Mouse (Mus musculus): Measurements from ENCODE around the gene Dtx4.

Gene Dtx4

DNA sequence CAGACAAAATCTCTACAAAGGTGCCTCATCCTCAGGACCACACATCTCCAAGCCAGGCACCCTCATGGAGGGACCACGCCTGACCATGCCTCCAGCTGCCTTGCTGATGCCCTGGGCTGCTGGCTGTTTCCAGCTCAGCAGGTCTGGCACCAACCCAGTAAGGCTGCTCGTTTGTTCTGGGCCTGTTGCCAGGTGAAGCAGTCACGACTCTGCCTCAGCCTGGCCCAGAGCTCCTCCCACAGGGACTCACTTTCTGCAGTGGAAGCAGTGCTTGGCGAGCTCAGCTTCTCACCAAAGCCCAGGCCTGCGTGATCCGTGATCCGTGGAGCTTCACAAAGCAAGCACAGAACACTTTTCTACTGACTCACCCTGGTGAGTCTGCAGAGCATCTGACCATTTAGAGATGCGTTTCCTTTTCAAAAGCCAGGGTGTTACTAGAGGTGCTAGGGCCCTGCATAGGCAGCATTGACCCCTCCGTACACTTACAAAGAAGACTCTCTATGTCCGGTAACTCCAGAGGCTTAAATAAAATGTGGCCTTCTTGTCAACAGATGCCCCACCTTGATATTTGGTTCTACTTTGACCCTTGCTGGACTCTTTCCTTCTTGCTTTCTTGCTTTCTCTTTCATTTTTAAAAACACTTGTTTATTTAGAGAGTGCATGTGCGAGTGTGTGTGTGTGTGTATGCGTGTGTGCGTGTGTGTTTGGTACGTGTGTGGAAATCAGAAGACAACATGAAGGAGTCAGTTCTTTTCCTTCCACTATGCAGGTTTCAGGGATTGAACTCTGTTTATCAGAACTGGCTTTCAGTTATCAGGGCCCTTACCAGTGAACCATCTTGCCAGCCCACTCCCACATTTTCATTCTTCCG is 25.6 kb downstream of the Dtx4 start:
- in situ Hi-C loops (cut with MboI; ENCODE audit: unreplicated experiment in 2 of 2), result loop anchor here (5.0 to 25.0 kb wide), 5 partner anchors 92 to 701 kb away; partner anchors contain the start of genes Mrpl16 (in 1 of the 2) and Patl1 (in 1 of the 2)

DNA sequence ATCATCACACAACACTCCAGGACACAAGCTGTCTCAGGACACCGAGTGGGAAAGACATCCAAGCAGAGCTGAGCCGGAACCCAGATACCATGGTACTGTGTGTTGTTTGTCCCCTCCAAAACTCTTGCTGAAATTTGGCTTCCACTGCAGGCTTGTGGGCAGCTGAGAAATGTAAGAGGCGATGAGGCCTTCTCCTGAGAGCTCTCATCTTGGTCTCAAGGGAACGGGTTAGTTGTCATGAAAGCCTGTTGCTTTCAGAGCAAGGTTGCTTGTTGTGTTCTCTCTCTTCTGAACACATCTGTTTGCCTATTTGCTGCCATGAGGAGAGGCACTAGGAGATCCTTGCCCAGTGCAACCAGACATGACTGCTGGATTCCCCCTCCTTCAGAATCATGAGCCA is 27.3 kb downstream of the Dtx4 start:
- in situ Hi-C loops (cut with MboI; ENCODE audit: unreplicated experiment in 2 of 2), result loop anchor here (5.0 to 25.0 kb wide), 6 partner anchors 98 to 1787 kb away; partner anchors contain the start of genes Mrpl16 (in 1 of the 2), Patl1 (in 1 of the 2), Pga5 (in 1 of the 2) and Vps37c (in 1 of the 2)

DNA sequence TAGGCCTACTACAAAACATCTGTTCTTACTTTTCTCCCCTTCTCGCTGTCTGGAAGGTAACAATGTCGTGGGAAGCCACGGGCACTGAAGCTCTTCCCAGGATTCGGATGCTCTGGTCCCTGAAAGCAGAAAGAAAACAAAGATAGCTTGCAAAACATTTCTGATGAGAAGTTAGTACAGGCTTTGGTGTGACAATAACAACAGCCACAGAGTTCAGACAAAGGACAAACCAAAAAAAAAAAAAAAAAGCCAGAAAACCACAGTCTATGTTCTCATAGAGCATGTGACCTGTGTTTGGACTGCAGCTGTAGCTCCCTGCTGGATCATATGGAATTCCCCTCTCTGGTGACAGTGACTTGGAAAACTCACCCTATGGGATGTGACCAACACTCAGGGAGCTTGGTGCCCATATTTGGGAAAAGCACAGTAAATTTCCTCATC is 28.0 kb downstream of the Dtx4 start:
- in situ Hi-C loops (cut with MboI; ENCODE audit: unreplicated experiment in 2 of 2), result loop anchor here (5.0 to 25.0 kb wide), 6 partner anchors 99 to 1786 kb away; partner anchors contain the start of genes Mrpl16 (in 1 of the 2), Patl1 (in 1 of the 2), Pga5 (in 1 of the 2) and Vps37c (in 1 of the 2)

DNA sequence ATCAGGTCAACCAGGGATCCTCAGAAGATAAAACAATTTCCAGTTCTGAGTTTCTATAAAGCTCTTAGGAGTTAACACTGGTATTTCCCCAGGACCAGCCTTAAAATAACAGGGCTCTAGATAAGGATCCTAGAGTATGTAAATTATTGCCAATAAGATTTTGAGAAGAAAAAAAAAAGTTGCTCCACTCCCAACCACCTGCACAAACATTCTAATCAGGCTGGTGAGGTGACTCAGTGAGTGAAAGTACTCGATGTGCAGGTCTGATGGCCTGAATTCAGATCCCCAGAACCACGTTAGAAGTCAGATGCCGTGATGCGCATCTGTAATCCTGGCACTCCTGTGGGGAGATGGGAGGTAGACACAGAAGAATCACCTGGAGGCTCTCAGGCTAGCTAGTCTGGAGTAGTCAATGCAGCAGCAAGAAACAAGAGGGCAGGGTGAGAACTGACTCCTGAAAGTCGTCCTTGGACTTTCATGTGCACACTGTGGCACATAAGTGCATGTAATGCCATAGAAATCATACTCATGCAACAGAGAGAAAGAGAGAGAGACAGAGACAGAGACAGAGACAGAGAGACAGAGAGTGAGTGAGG is 28.8 kb downstream of the Dtx4 start:
- in situ Hi-C loops (cut with MboI; ENCODE audit: unreplicated experiment in 2 of 2), result loop anchor here (5.0 to 25.0 kb wide), 6 partner anchors 100 to 1785 kb away; partner anchors contain the start of genes Mrpl16 (in 1 of the 2), Patl1 (in 1 of the 2), Pga5 (in 1 of the 2) and Vps37c (in 1 of the 2)

DNA sequence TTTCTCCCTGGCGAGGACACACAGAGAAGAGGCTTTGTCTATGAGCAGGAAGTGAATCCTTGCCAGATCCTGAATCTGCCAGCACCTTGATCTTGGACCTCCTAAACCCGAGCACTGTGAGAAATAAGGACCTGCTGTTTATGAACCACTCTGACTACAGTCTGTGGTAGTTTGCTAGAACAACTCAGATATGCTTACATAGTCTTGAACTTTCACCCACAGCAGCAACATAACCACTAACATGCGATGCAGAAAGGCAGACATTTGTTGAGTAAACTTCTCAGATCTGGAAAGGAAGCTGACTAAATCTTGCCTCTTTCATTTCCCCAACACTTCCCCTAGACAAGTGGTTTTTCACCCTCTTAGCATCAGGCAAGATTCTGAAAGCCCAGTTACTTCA is 29.4 kb downstream of the Dtx4 start:
- in situ Hi-C loops (cut with MboI; ENCODE audit: unreplicated experiment in 2 of 2), result loop anchor here (5.0 to 25.0 kb wide), 6 partner anchors 100 to 1785 kb away; partner anchors contain the start of genes Mrpl16 (in 1 of the 2), Patl1 (in 1 of the 2), Pga5 (in 1 of the 2) and Vps37c (in 1 of the 2)

DNA sequence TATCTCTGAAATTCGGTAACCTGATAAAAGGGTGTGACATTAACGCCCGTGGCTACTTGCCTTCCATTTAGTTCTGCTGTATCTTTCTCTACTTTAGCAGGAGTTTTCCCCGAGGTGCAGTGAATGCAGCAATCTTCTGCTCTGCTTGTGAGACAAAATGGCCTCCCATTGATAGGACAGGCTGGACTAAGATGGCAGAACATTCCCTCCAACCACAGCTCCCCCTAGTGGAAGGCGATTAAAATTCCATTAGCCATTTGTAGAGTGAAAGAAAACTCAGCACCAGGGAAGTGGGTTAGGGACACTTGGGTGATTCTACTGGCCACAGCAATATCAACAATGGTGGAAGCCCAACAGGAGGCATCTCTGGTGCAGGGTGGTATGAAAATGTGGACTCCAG is 33.8 kb downstream of the Dtx4 start:
- in situ Hi-C loops (cut with MboI; ENCODE audit: unreplicated experiment in 2 of 2), result loop anchor here (5.0 to 25.0 kb wide), 3 partner anchors 35 to 1780 kb away; partner anchors contain the start of genes Dtx4 (in 2 of the 2), Pga5 (in 1 of the 2) and Vps37c (in 1 of the 2)

DNA sequence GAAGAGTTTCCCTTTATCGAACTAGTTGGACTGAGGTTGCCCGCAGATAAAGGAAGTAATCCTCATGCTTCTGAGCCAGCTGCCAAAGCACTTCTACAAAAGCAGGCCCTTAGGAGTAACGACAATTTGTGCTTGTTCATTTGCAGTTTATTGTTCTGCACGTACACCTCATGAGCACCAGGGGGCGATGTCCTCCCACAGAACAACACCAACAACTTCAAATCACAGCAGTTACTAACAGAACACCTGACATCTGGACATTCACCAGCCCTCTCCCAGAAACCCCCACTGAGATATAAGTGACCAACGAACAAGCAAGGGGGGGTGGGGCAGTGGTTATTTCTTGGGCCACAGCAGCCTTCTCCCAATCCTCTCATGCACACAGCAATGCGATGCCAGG is 35.0 kb downstream of the Dtx4 start:
- in situ Hi-C loops (cut with MboI; ENCODE audit: unreplicated experiment in 2 of 2), result loop anchor here (5.0 to 25.0 kb wide), 3 partner anchors 34 to 1779 kb away; partner anchors contain the start of genes Dtx4 (in 2 of the 2), Pga5 (in 1 of the 2) and Vps37c (in 1 of the 2)

DNA sequence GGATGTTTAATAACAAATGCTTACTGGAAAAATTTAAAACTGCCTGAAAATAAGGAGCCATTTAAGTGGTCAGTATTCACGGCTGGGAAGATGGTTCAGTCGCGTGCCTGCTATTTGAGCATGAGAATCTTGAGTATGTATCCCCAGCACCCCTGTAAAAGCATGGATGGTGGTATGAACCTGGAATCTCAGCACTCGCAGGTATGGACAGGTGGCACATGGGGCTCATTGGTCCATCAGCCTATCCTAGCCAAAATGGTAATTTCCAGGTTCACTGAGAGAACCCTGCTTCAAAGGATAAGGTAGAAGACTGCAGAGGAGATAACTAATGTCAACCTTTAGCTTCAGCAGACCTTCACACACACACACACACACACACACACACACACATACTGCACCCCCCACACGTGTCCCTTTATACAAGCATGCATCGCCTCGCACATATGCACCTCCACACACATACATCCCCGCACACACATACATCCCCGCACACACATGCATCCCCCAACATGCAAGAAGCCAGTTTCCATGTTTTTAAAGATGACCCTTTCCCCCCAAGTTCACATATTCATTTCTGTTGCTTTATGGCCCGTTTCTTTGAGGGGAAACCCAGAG is 35.6 kb downstream of the Dtx4 start:
- in situ Hi-C loops (cut with MboI; ENCODE audit: unreplicated experiment in 2 of 2), result loop anchor here (5.0 to 25.0 kb wide), 3 partner anchors 33 to 1778 kb away; partner anchors contain the start of genes Dtx4 (in 2 of the 2), Pga5 (in 1 of the 2) and Vps37c (in 1 of the 2)

DNA sequence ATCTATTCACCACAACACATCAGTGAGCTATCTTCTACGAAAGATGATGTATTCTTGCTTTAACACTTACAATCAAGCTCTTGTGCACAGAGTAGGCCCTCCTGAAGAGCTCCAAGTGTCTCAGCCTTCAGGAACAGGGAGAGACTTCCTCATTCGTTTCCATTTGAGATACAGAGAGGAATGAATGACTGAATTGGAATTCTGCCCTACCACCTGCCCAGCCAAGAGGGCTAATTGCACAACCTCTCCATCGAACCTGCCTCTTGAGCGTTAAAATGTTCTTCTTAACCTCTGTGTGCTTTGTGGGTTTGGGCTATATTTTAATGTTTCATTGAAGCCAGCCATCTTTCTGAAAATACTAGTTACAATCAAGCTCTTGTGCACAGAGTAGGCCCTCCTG is 36.6 kb downstream of the Dtx4 start:
- in situ Hi-C loops (cut with MboI; ENCODE audit: unreplicated experiment in 2 of 2), result loop anchor here (5.0 to 25.0 kb wide), 3 partner anchors 32 to 1777 kb away; partner anchors contain the start of genes Dtx4 (in 2 of the 2), Pga5 (in 1 of the 2) and Vps37c (in 1 of the 2)

DNA sequence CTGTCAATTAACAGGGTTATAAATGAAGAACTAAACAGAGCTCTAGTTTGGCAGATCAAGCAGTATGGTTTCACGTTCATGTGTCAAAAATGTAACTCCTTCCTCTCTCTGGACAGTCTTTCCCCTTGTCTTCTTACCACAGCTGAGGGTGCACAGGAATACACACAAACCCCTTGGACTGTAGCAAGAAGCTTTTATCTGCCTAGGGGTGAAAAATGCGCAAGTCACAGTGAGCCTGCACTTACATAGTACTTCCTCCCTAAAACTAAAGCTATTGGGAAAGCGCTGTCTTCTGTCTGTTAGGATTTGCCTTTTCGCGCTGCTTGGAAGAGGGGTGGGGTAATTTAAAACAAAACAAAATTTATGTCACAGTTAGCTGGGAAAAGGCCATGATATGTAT is 37.1 kb downstream of the Dtx4 start:
- in situ Hi-C loops (cut with MboI; ENCODE audit: unreplicated experiment in 2 of 2), result loop anchor here in 1 of 2 experiments (25.0 kb wide), 1 partner anchor 1777 kb away; the partner anchor contains the start of genes Pga5 and Vps37c

DNA sequence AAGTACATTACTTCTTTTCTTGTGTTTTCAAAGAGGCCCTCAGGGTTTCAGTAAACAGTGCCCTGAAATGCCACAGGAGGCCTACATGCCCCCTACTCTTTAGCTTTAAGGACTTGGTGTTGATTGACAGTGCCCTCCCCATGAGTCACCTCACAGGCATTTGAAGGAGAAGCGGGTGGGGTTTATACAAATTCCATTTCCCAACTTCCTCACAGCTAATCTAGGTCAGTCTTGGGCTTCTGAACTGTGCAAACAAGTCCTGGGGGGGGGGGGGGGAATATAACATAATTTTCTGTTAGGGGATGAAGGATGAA is 37.6 kb downstream of the Dtx4 start:
- in situ Hi-C loops (cut with MboI; ENCODE audit: unreplicated experiment in 2 of 2), result loop anchor here in 1 of 2 experiments (25.0 kb wide), 1 partner anchor 1776 kb away; the partner anchor contains the start of genes Pga5 and Vps37c

DNA sequence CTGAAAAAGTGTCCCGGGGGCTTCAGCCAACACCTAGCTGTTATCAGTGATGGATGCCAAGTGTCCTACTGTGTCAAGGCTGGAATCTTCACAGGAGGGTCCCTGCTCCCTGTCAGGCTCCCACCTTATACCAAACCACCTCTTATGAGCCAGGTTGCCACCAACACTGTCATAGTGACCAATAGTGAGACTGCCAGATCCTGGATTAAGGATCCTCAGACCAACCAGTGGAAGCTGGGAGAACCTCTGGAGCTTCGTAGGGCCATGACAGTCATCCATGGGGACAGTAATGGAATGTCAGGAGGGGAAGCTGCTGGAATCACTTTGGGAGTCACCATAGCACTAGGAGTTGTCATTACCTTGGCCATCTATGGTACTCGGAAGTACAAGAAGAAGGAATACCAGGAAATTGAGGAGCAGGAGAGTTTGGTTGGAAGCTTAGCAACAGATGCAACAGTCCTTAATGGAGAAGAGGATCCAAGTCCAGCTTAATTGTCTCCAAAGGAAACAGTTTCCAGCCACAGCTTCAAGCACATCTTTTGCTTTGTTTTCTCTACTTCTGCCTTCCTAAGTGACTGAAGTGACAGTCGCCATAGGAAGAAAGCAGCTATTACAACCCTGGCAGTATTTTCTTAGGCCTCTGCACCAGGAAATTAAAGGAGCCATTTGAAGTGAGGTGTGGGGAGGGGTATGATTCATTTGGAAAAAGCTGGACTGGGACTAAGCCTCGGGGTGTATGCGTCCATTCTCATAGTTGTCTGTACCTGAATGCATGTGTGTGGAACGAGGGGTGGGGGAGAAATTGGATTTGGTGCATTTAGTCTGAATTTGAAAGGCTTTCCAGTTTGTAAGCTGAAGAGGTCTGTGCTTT is 38.2 kb downstream of the Dtx4 start:
- in situ Hi-C loops (cut with MboI; ENCODE audit: unreplicated experiment in 2 of 2), result loop anchor here in 1 of 2 experiments (25.0 kb wide), 1 partner anchor 1776 kb away; the partner anchor contains the start of genes Pga5 and Vps37c

DNA sequence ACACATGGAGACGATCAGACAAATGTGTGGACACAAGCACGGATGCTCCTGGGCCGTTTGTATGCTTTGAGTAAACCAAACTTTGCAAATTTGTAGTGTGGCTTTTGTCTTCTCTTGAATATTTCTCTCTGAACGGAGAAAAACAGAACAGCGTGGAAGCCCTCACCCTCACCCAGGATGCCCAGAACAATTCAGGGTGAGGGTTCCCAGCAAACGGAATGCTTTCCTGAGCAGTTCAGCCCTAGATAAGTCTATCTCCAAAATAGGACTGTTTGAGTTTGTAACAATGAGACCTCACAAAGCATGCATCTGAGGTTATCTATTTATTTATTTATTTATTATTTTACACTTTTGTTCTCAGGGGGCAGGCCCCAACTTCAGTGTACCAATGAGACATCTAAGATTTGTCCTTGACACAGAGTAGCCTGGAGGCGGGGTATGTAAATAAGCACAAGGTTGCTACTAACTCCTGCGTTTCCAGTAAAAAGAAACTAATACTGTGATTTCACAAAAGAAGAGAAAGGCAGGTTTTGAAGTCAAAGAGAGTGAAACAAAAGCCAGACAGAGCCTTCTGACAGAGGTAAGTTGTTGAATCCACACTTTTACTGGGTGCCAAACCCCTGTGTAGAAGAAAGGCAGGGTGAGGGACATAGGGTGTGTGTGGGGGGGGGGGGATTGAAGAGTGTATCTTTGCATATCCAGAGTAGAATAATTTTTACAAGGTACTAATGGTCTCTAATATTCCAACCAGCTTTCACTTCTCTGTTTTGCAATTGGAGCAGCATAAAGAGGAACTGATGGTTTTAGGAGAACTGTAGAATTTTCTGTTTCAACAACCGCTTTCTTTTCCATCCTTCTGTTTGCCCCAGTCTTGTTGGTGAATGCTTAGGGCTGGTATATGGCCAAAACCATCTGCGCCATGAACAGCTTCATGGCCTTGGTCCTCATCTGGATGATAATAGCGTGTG is 40.7 kb downstream of the Dtx4 start, which contains the start of gene Mpeg1:
Mpeg1 (plus strand) TSS at position 498 of the 968 bp plus-strand sequence.
- in situ Hi-C loops (cut with MboI; ENCODE audit: unreplicated experiment in 2 of 2), result loop anchor here in 1 of 2 experiments (25.0 kb wide), 1 partner anchor 1773 kb away; the partner anchor contains the start of genes Pga5 and Vps37c

DNA sequence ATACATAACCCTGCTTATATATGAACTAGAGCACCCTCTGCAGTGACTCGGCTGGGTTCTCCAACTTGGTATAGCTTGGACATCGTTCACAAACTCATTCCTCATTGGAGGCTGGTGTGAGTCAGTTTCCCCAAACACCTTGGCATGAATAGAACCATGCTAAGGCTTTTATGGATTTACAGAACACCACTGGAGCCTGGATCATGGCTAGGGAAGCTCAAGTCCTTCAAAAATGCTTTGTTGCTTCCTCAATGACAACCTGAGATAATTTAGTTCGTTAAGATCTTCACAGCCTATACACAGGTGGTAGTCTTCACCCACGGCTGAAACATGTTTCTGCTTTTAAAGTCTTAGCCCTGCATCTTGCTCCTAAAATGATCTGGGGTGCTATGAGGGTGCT is 41.7 kb downstream of the Dtx4 start:
- in situ Hi-C loops (cut with MboI; ENCODE audit: unreplicated experiment in 2 of 2), result loop anchor here in 1 of 2 experiments (25.0 kb wide), 1 partner anchor 1772 kb away; the partner anchor contains the start of genes Pga5 and Vps37c

DNA sequence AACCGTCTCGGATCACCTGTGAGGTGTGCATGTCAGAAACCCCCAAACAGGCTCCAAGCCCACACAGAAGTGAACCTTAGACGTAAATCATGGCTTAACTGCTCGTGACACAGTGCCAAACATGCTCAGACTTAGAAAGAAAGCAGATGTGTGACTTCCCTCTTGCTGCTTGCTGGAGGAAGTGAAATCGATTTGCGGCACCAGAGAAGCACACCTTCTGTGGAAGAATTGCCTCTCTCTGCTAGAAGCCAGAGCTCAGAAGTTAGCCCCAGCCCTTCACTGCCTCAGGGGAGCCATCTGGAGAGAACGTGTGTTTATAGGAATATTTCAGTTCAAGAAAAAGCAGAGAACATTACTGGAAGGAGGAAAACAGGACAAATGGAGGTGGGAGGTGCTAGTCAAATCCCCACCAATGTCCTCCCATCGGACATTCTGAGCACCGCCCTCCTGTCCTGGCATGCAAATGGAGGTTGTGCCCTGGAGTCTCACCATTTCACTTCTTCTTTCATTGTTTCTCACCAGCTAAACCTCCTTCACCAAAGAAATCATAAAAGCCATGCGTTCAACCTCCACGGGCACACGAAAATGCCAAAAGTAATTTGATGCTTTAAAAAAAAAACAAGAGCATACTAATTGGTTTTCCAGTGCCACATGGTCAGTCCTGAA is 43.7 kb downstream of the Dtx4 start:
- in situ Hi-C loops (cut with MboI; ENCODE audit: unreplicated experiment in 2 of 2), result loop anchor here in 1 of 2 experiments (25.0 kb wide), 1 partner anchor 1770 kb away; the partner anchor contains the start of genes Pga5 and Vps37c

DNA sequence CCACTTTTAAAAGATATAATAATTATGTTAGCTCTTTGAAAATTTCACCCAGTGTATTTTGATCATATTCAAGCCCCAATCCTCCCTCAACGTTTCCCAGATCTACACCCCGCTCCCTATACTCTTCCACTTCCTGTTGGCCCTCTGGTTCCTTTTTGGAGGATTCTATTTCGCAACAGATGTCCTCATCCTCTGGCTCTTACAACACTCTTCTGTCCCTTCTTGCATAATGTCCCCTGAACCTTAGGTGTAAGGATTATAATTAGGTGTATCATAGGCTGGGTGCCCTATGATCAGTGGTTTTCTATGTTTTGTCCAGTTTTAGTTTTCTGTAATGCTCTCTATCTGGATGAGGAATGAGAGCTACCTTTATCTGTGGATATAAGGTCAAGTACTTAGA is 56.2 kb downstream of the Dtx4 start:
- in situ Hi-C loops (cut with MboI; ENCODE audit: unreplicated experiment in 2 of 2), result loop anchor here in 1 of 2 experiments (25.0 kb wide), 1 partner anchor 658 kb away; no protein-coding TSS in a partner anchor

DNA sequence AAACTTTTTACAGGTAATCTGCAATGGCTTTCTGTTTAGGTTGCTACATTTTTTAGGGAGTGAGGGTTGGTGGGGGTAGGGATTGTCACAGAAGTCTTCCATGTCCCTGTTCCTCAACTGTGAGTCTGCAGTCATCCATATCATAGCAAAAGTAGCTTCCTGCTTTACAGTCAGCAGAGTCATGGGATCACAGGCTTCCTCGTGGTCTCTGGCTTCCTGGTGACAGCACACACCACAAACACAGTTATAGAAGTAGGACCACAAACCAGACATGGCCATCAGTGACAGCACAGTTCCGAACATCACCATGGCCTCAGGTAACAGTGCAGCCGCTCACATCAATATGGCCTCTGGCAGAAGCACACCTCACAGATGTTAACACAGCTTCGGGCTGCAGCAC is 58.7 kb downstream of the Dtx4 start:
- in situ Hi-C loops (cut with MboI; ENCODE audit: unreplicated experiment in 2 of 2), result loop anchor here in 1 of 2 experiments (25.0 kb wide), 1 partner anchor 655 kb away; no protein-coding TSS in a partner anchor
